Mouse (Mus musculus) erythroblast, embryonic 14.5 days (primary cell): ENCODE data around the gene E2f1.

Source experiments
- GATA1 ChIP-seq: IDR thresholded peaks from 2 replicates; pipeline ENCODE4 v1.6.1; 2012; ENCODE audit warnings: low read length, inconsistent platforms, mixed read lengths
- TAL1 ChIP-seq: IDR thresholded peaks from 3 replicates; pipeline ENCODE4 v1.6.1; 2012; ENCODE audit warnings: low read length, inconsistent platforms, mixed read lengths

DNA sequence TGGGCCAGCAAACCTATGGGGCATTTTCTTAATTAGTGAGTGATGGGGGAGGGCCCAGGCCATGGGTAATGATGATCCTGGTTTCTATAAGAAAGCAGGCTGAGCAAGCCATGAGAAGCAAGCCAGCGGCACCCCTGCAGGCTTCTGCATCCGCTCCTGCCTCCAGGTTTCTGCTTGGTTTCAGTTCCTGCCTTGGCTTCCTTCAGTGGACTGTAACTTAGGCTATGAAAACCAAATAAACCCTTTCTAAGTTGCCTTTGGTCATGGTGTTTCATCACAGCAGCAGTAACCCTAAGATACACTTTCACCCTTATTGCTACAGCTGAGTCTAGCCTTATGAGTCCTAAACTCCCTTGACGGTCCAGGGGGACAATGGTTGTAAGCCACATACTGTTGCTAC lies 27.7 kb upstream of the E2f1 start:
- TF ChIP-seq TAL1 (no peak), GATA1 (no peak)
